Mouse (Mus musculus) heart, embryonic 16.5 days (tissue): ENCODE measurements at regions not wholly inside any gene's neighbourhood (a gene's known extent, or its start where the extent isn't known, plus 50 kb on each side); places are given as distances from the start of the nearest gene placed in this dataset.

ENCODE experiments used
- ATAC-seq: fragments of 200-750 bp; cut with Nextera tagmentation; replicated peaks from 2 replicates; pipeline ENCODE4 v1.8.0; 2017; ENCODE audit warnings: moderate number of reproducible peaks; ENCODE audit not compliant: insufficient read depth, low FRiP score; ENCODE audit errors: extremely low read depth
- H3K27ac ChIP-seq: fragments of 300-500 bp; sonication (generic); 2 replicates; pipeline ENCODE4 v1.5.1; 2014; ENCODE audit warnings: mild to moderate bottlenecking, low read length, control low read depth, moderate library complexity
- H3K27me3 ChIP-seq: fragments of 300-500 bp; sonication (generic); 2 replicates; pipeline ENCODE4 v1.6.1; 2014; ENCODE audit warnings: low read length, mixed read lengths; ENCODE audit not compliant: control insufficient read depth, insufficient read depth
- H3K36me3 ChIP-seq: fragments of 300-500 bp; sonication (generic); 2 replicates; pipeline ENCODE4 v1.6.1; 2014; ENCODE audit not compliant: control insufficient read depth, insufficient read depth
- H3K4me1 ChIP-seq: fragments of 300-500 bp; sonication (generic); 2 replicates; pipeline ENCODE4 v1.6.1; 2014; ENCODE audit warnings: low read length, mixed read lengths; ENCODE audit not compliant: control insufficient read depth, insufficient read depth
- H3K4me2 ChIP-seq: fragments of 300-500 bp; sonication (generic); 2 replicates; pipeline ENCODE4 v1.6.1; 2014; ENCODE audit warnings: low read depth, mild to moderate bottlenecking, control low read depth, low read length
- H3K4me3 ChIP-seq: fragments of 300-500 bp; sonication (generic); 2 replicates; pipeline ENCODE4 v1.5.1; 2014; ENCODE audit warnings: mild to moderate bottlenecking, control low read depth, low read length
- H3K9ac ChIP-seq: fragments of 300-500 bp; sonication (generic); 2 replicates; pipeline ENCODE4 v1.6.1; 2014; ENCODE audit warnings: low read length, control low read depth
- H3K9me3 ChIP-seq: fragments of 300-500 bp; sonication (generic); replicated peaks from 2 replicates; pipeline ENCODE4 v1.6.1; 2016; ENCODE audit warnings: low read length; ENCODE audit not compliant: control insufficient read depth
- WGBS: fragments of 180-500 bp; shearing (Covaris S2); extraction: QIAGEN DNeasy Blood & Tissue Kit; methylation state at CpG from one replicate; pipeline ENCODE4 v1.1.7; 2014; 5-methylcytosine and 5-hydroxymethylcytosine counted together

GRCm38 (mm10) chr2:159343624-159344560, 549.3 kb downstream of the Dhx35 start:
- no peaks in the 10 kb centered on the region for H3K4me1 ChIP-seq
- no peaks in the 10 kb centered on the region for H3K36me3 ChIP-seq
- peak; percentile 37 for ATAC-seq
- WGBS, result 57% methylated on average over 5 of the region's 5 CpGs
- 0 out of 2 replicates have a peak overlapping the region, but pooled peaks have one; percentile 23 for H3K27ac ChIP-seq
- no peak overlapping the region for H3K4me3 ChIP-seq
- H3K27me3 ChIP-seq, result no peaks in the 10 kb centered on the region
- H3K9me3 ChIP-seq, result no peaks in the 10 kb centered on the region
- no peak overlapping the region for H3K9ac ChIP-seq
- H3K4me2 ChIP-seq, result no peak overlapping the region

- H3K9ac ChIP-seq, result no peak overlapping the region
- H3K36me3 ChIP-seq, result no peaks in the 10 kb centered on the region
- H3K4me1 ChIP-seq, result no peaks in the 10 kb centered on the region
- no peak overlapping the region for H3K27ac ChIP-seq
- H3K4me2 ChIP-seq, result no peak overlapping the region
- no peaks in the 10 kb centered on the region for H3K9me3 ChIP-seq
- H3K4me3 ChIP-seq, result no peak overlapping the region
- 52% methylated on average over 2 of the region's 2 CpGs for WGBS
- ATAC-seq, result no peak
- no peaks in the 10 kb centered on the region for H3K27me3 ChIP-seq
These were observed 559.6 kb downstream of the Dhx35 start for GRCm38 (mm10) chr2:159354247-159354646.

- Histone ChIP-seq H3K4me3 (no peak overlapping the region), H3K27ac (no peak overlapping the region), H3K27me3 (no peaks in the 10 kb centered on the region), H3K4me1 (no peaks in the 10 kb centered on the region), H3K9ac (no peak overlapping the region), H3K36me3 (no peaks in the 10 kb centered on the region), H3K9me3 (no peaks in the 10 kb centered on the region), H3K4me2 (no peak overlapping the region)
- WGBS, result 20% methylated on average over 5 of the region's 5 CpGs
- 0 out of 2 replicates have a peak, but pooled peaks have one; percentile 23 for ATAC-seq
These were observed 561.9 kb downstream of the Dhx35 start for GRCm38 (mm10) chr2:159356503-159356902.

- H3K36me3 ChIP-seq, result no peaks in the 10 kb centered on the region
- no peak overlapping the region for H3K27ac ChIP-seq
- H3K9me3 ChIP-seq, result no peaks in the 10 kb centered on the region
- no peak for ATAC-seq
- no peak overlapping the region for H3K9ac ChIP-seq
- no peak overlapping the region for H3K4me3 ChIP-seq
- H3K27me3 ChIP-seq, result no peaks in the 10 kb centered on the region
- 27% methylated on average over 3 of the region's 3 CpGs for WGBS
- no peaks in the 10 kb centered on the region for H3K4me1 ChIP-seq
- H3K4me2 ChIP-seq, result no peak overlapping the region
These were observed 566.8 kb downstream of the Dhx35 start for GRCm38 (mm10) chr2:159361371-159361770.

GRCm38 (mm10) chr2:159392865-159393264, 598.3 kb downstream of the Dhx35 start:
- Histone ChIP-seq H3K27me3 (no peaks in the 10 kb centered on the region), H3K36me3 (no peaks in the 10 kb centered on the region), H3K27ac (no peak overlapping the region), H3K4me2 (no peak overlapping the region), H3K4me3 (no peak overlapping the region), H3K9me3 (no peaks in the 10 kb centered on the region), H3K4me1 (no peaks in the 10 kb centered on the region), H3K9ac (no peak overlapping the region)
- no peak for ATAC-seq
- 53% methylated on average over 10 of the region's 10 CpGs for WGBS

- no peaks in the 10 kb centered on the region for H3K9me3 ChIP-seq
- WGBS, result 75% methylated on average over 9 of the region's 9 CpGs
- H3K4me1 ChIP-seq, result no peaks in the 10 kb centered on the region
- H3K27me3 ChIP-seq, result no peaks in the 10 kb centered on the region
- no peak overlapping the region for H3K4me3 ChIP-seq
- no peak overlapping the region for H3K4me2 ChIP-seq
- no peak for ATAC-seq
- H3K27ac ChIP-seq, result no peak overlapping the region
- no peaks in the 10 kb centered on the region for H3K36me3 ChIP-seq
- H3K9ac ChIP-seq, result no peak overlapping the region
These were observed 607.0 kb downstream of the Dhx35 start for GRCm38 (mm10) chr2:159401421-159402100.

GRCm38 (mm10) chr2:159404940-159405339, 610.3 kb downstream of the Dhx35 start:
- Histone ChIP-seq H3K36me3 (no peaks in the 10 kb centered on the region), H3K4me2 (no peak overlapping the region), H3K4me3 (no peak overlapping the region), H3K27ac (no peak overlapping the region), H3K4me1 (no peaks in the 10 kb centered on the region), H3K9me3 (0 out of 2 replicates have a peak, but pooled peaks cover 2% of the 10 kb centered on the region), H3K27me3 (no peaks in the 10 kb centered on the region), H3K9ac (no peak overlapping the region)
- 42% methylated on average over 1 of the region's 1 CpGs for WGBS
- ATAC-seq, result no peak

- Histone ChIP-seq H3K36me3 (no peaks in the 10 kb centered on the region), H3K9me3 (no peaks in the 10 kb centered on the region), H3K4me1 (peaks cover 6% of the 10 kb centered on the region; the same call in 1 of the 2 replicates), H3K9ac (no peak overlapping the region), H3K27ac (no peak overlapping the region), H3K4me3 (no peak overlapping the region), H3K4me2 (no peak overlapping the region), H3K27me3 (no peaks in the 10 kb centered on the region)
- no peak for ATAC-seq
- WGBS, result 54% methylated on average over 1 of the region's 1 CpGs
These were observed 620.0 kb downstream of the Dhx35 start for GRCm38 (mm10) chr2:159414599-159414998.

GRCm38 (mm10) chr2:159418371-159418940, 623.8 kb downstream of the Dhx35 start:
- Histone ChIP-seq H3K36me3 (no peaks in the 10 kb centered on the region), H3K27ac (no peak overlapping the region), H3K4me1 (peaks cover 6% of the 10 kb centered on the region; the same call in 1 of the 2 replicates), H3K4me3 (no peak overlapping the region), H3K27me3 (no peaks in the 10 kb centered on the region), H3K4me2 (no peak overlapping the region), H3K9me3 (no peaks in the 10 kb centered on the region), H3K9ac (no peak overlapping the region)
- no peak for ATAC-seq
- WGBS, result 71% methylated on average over 7 of the region's 7 CpGs
